Mouse (Mus musculus): ENCODE measurements at regions not wholly inside any gene's neighbourhood (a gene's known extent, or its start where the extent isn't known, plus 50 kb on each side); places are given as distances from the start of the nearest gene placed in this dataset.

GRCm38 (mm10) chr3:58110911-58111476, 263.1 kb upstream of the Pfn2 start:
- Histone ChIP-seq H3K9me3 (ENCODE audit: control insufficient read depth, low read length) (no peaks in the 10 kb centered on the region), H3K36me3 (ENCODE audit: control insufficient read depth, insufficient read depth, low read length) (no peaks in the 10 kb centered on the region), H3K27me3 (replicated peaks; ENCODE audit: control insufficient read depth, insufficient read depth, low read length) (no peaks in the 10 kb centered on the region), H3K4me1 (ENCODE audit: control insufficient read depth, insufficient read depth, low read depth, low read length) (no peaks in the 10 kb centered on the region), H3K4me3 (ENCODE audit: low read length) (no peak overlapping the region), H3K9ac (ENCODE audit: low read depth, low read length) (no peak overlapping the region), H3K27ac (ENCODE audit: low read depth, low read length) (no peak overlapping the region), H3K4me2 (ENCODE audit: low read length) (no peak overlapping the region)
- 81% methylated on average over 5 of the region's 5 CpGs for whole genome bisulfite sequencing
- ATAC-seq: no peak

DNA sequence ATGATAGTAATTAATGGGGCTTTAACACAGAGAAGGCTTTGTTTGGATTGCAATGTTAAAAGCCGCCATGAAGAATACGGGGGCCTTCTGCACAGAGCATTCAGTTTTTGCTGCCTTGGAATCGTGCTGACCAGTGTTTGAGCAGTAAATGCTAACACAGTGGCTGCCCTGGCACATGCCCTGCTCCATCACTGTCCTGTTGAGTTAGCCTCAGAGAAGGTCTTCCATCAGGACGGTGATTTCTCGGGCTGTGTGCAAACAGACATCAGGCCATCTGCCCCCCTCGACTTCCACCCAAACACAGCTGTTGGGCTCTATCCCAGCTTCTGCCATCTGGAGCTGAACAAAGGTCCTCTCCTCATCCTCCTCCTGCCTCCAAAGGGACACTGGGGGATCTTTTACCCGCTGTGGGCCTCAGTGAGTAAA, 264.6 kb upstream of the Pfn2 start:
- 29% methylated on average over 7 of the region's 7 CpGs for WGBS
- ATAC-seq: peak; percentile 86
- H3K4me3 ChIP-seq (ENCODE audit: low read length): no peak overlapping the region

GRCm38 (mm10) chr3:58113941-58114340, 266.1 kb upstream of the Pfn2 start:
- Histone ChIP-seq H3K9me3 (ENCODE audit: control insufficient read depth, low read length) (no peaks in the 10 kb centered on the region), H3K27ac (ENCODE audit: low read depth, low read length) (no peak overlapping the region), H3K4me3 (ENCODE audit: low read length) (no peak overlapping the region), H3K9ac (ENCODE audit: low read depth, low read length) (no peak overlapping the region), H3K4me2 (ENCODE audit: low read length) (no peak overlapping the region), H3K27me3 (replicated peaks; ENCODE audit: control insufficient read depth, insufficient read depth, low read length) (no peaks in the 10 kb centered on the region), H3K4me1 (ENCODE audit: control insufficient read depth, insufficient read depth, low read depth, low read length) (no peaks in the 10 kb centered on the region), H3K36me3 (ENCODE audit: control insufficient read depth, insufficient read depth, low read length) (no peaks in the 10 kb centered on the region)
- 95% methylated on average over 7 of the region's 7 CpGs for WGBS
- ATAC-seq: no peak

More for the DNA sequence above, 264.6 kb upstream of the Pfn2 start:
- no peaks in the 10 kb centered on the region for H3K36me3 ChIP-seq (ENCODE audit: control insufficient read depth, insufficient read depth, low read length)
- H3K27me3 ChIP-seq (replicated peaks; ENCODE audit: control insufficient read depth, insufficient read depth, low read length): no peaks in the 10 kb centered on the region
- no peak overlapping the region for H3K4me2 ChIP-seq (ENCODE audit: low read length)
- no peaks in the 10 kb centered on the region for H3K9me3 ChIP-seq (ENCODE audit: control insufficient read depth, low read length)
- H3K27ac ChIP-seq (ENCODE audit: low read depth, low read length): no peak overlapping the region
- H3K4me1 ChIP-seq (ENCODE audit: control insufficient read depth, insufficient read depth, low read depth, low read length): no peaks in the 10 kb centered on the region
- H3K9ac ChIP-seq (ENCODE audit: low read depth, low read length): no peak overlapping the region

GRCm38 (mm10) chr3:58115511-58115910, 267.6 kb upstream of the Pfn2 start:
- no peak for ATAC-seq
- Histone ChIP-seq H3K27me3 (replicated peaks; ENCODE audit: control insufficient read depth, insufficient read depth, low read length) (no peaks in the 10 kb centered on the region), H3K4me3 (ENCODE audit: low read length) (no peak overlapping the region), H3K9ac (ENCODE audit: low read depth, low read length) (no peak overlapping the region), H3K27ac (ENCODE audit: low read depth, low read length) (no peak overlapping the region), H3K9me3 (ENCODE audit: control insufficient read depth, low read length) (no peaks in the 10 kb centered on the region), H3K36me3 (ENCODE audit: control insufficient read depth, insufficient read depth, low read length) (no peaks in the 10 kb centered on the region), H3K4me1 (ENCODE audit: control insufficient read depth, insufficient read depth, low read depth, low read length) (no peaks in the 10 kb centered on the region), H3K4me2 (ENCODE audit: low read length) (no peak overlapping the region)
- WGBS: 57% methylated on average over 1 of the region's 1 CpGs

GRCm38 (mm10) chr3:58116848-58117247, 269.0 kb upstream of the Pfn2 start:
- WGBS: 84% methylated on average over 7 of the region's 7 CpGs
- ATAC-seq: no peak
- no peaks in the 10 kb centered on the region for H3K4me1 ChIP-seq (ENCODE audit: control insufficient read depth, insufficient read depth, low read depth, low read length)

GRCm38 (mm10) chr3:58120051-58120450, 272.2 kb upstream of the Pfn2 start:
- 56% methylated on average over 3 of the region's 3 CpGs for WGBS
- Histone ChIP-seq H3K27ac (ENCODE audit: low read depth, low read length) (no peak overlapping the region), H3K4me3 (ENCODE audit: low read length) (no peak overlapping the region), H3K4me1 (ENCODE audit: control insufficient read depth, insufficient read depth, low read depth, low read length) (no peaks in the 10 kb centered on the region), H3K36me3 (ENCODE audit: control insufficient read depth, insufficient read depth, low read length) (no peaks in the 10 kb centered on the region), H3K27me3 (replicated peaks; ENCODE audit: control insufficient read depth, insufficient read depth, low read length) (no peaks in the 10 kb centered on the region), H3K9ac (ENCODE audit: low read depth, low read length) (no peak overlapping the region), H3K9me3 (ENCODE audit: control insufficient read depth, low read length) (no peaks in the 10 kb centered on the region), H3K4me2 (ENCODE audit: low read length) (no peak overlapping the region)
- no peak for ATAC-seq

More at GRCm38 (mm10) chr3:58116848-58117247, 269.0 kb upstream of the Pfn2 start:
- Histone ChIP-seq H3K27me3 (replicated peaks; ENCODE audit: control insufficient read depth, insufficient read depth, low read length) (no peaks in the 10 kb centered on the region), H3K27ac (ENCODE audit: low read depth, low read length) (no peak overlapping the region), H3K36me3 (ENCODE audit: control insufficient read depth, insufficient read depth, low read length) (no peaks in the 10 kb centered on the region), H3K9me3 (ENCODE audit: control insufficient read depth, low read length) (no peaks in the 10 kb centered on the region), H3K9ac (ENCODE audit: low read depth, low read length) (no peak overlapping the region), H3K4me2 (ENCODE audit: low read length) (no peak overlapping the region), H3K4me3 (ENCODE audit: low read length) (no peak overlapping the region)

DNA sequence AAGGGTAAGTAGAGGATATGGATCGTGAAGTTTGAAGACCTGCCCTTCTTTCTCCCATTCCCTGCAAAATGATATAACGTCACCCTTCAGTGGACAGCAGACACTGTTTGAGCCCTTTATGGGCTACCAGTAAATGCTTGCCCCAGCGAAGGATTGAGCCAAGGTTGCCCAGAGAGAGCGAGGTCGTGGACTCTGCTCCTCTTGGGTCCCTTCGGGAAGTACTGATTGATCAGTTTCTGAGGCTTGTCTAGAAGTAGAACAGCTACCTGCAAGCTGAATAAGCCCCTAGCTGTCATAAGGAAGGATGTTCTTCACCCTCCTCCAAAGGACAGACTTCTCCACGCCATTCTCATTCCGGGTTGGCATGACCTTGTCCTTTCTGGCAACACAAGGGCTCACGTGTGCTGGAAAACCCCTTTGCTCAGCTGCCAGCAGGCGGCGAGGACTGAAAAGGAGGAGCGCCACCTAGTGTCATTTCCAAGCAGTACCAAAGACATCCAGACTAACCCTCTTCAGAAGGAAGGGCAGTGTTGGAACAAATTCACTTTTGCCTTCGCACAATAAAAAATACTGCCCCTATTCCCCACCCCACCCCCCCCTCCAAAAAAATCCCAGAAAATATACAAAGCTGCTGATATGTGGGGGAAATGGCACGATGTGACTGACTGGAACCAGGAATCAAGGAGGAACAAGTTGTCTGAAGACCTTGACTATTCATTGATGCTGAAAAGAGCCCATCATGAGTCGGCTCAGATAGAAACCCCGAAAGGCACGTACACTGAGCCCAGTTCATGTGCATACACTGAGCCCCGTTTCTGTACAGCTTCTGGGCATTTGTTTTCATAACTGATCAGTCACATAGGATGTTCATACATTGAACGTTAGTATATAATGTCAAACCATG, 274.8 kb upstream of the Pfn2 start:
- no peaks in the 10 kb centered on the region for H3K9me3 ChIP-seq (ENCODE audit: control insufficient read depth, low read length)
- H3K27ac ChIP-seq (ENCODE audit: low read depth, low read length): no peak overlapping the region
- peak; percentile 94 for ATAC-seq
- H3K4me1 ChIP-seq (ENCODE audit: control insufficient read depth, insufficient read depth, low read depth, low read length): no peaks in the 10 kb centered on the region
- no peak overlapping the region for H3K9ac ChIP-seq (ENCODE audit: low read depth, low read length)
- 47% methylated on average over 19 of the region's 19 CpGs for WGBS
- H3K36me3 ChIP-seq (ENCODE audit: control insufficient read depth, insufficient read depth, low read length): no peaks in the 10 kb centered on the region
- peak overlapping the region; percentile 13 for H3K4me2 ChIP-seq (ENCODE audit: low read length)
- H3K4me3 ChIP-seq (ENCODE audit: low read length): no peak overlapping the region
- H3K27me3 ChIP-seq (replicated peaks; ENCODE audit: control insufficient read depth, insufficient read depth, low read length): no peaks in the 10 kb centered on the region

GRCm38 (mm10) chr3:58123396-58124077, 275.7 kb upstream of the Pfn2 start:
- Histone ChIP-seq H3K27ac (ENCODE audit: low read depth, low read length) (no peak overlapping the region), H3K36me3 (ENCODE audit: control insufficient read depth, insufficient read depth, low read length) (no peaks in the 10 kb centered on the region), H3K4me2 (ENCODE audit: low read length) (no peak overlapping the region), H3K4me1 (ENCODE audit: control insufficient read depth, insufficient read depth, low read depth, low read length) (no peaks in the 10 kb centered on the region), H3K4me3 (ENCODE audit: low read length) (no peak overlapping the region), H3K27me3 (replicated peaks; ENCODE audit: control insufficient read depth, insufficient read depth, low read length) (no peaks in the 10 kb centered on the region), H3K9me3 (ENCODE audit: control insufficient read depth, low read length) (no peaks in the 10 kb centered on the region), H3K9ac (ENCODE audit: low read depth, low read length) (no peak overlapping the region)
- peak; percentile 21; the same call in 1 of the 2 replicates for ATAC-seq
- 75% methylated on average over 7 of the region's 7 CpGs for WGBS

GRCm38 (mm10) chr3:58124886-58125285, 277.0 kb upstream of the Pfn2 start:
- Histone ChIP-seq H3K9ac (ENCODE audit: low read depth, low read length) (no peak overlapping the region), H3K27ac (ENCODE audit: low read depth, low read length) (no peak overlapping the region), H3K4me2 (ENCODE audit: low read length) (no peak overlapping the region), H3K4me3 (ENCODE audit: low read length) (no peak overlapping the region), H3K36me3 (ENCODE audit: control insufficient read depth, insufficient read depth, low read length) (no peaks in the 10 kb centered on the region), H3K9me3 (ENCODE audit: control insufficient read depth, low read length) (no peaks in the 10 kb centered on the region), H3K4me1 (ENCODE audit: control insufficient read depth, insufficient read depth, low read depth, low read length) (no peaks in the 10 kb centered on the region), H3K27me3 (replicated peaks; ENCODE audit: control insufficient read depth, insufficient read depth, low read length) (no peaks in the 10 kb centered on the region)
- 71% methylated on average over 1 of the region's 1 CpGs for WGBS
- no peak for ATAC-seq

Measured in hindbrain, embryonic 16.5 days (tissue).